Comparison of ENCODE assay signal across 16 mouse cellular contexts in genomic region chr10:39238596-39238995, GRCm38 (mm10).
A peak's percentile ranks its signal among the peaks of the same experiment; 100 is the strongest.
DNase-seq lines count a peak whose midpoint lies in the region; ATAC-seq and TF ChIP-seq lines count a peak whose summit lies in the region.
"Had no signal": no experiment of that assay in that cellular context is flagged by ENCODE, and none has a peak within 500 bp of the region (broad histone marks: within the 10 kb centered on the region; RNA-seq: fewer than 3 reads in every experiment).

No protein-coding gene starts in this region.

- 78% methylated on average over 10 of the region's 10 CpGs for WGBS in heart, embryonic 10.5 days
- WGBS in heart, embryonic 12.5 days: 67% methylated on average over 10 of the region's 10 CpGs
- 24% methylated on average over 10 of the region's 10 CpGs for WGBS in lung, postnatal 0 days

- H3K4me3 ChIP-seq in heart, embryonic 10.5 days: no peak overlapping the region
- H3K4me3 ChIP-seq in heart, embryonic 12.5 days: no peak overlapping the region
- no peak overlapping the region for H3K4me3 ChIP-seq in lung, postnatal 0 days (ENCODE audit: low read depth, low read length)
- H3K4me3 ChIP-seq: embryonic facial prominence, embryonic 13.5 days; forebrain, embryonic 12.5 days; limb, embryonic 13.5 days had no signal

- ATAC-seq in heart, embryonic 12.5 days (ENCODE audit: insufficient number of reproducible peaks, low FRiP score): no peak
- ATAC-seq in lung, postnatal 0 days: peak; percentile 33; the same call in 1 of the 2 replicates
- no peak for ATAC-seq in granulocyte monocyte progenitor cell, adult 5-6 weeks (replicated peaks; ENCODE audit: poor library complexity, severe bottlenecking)

- H3K36me3 ChIP-seq in heart, embryonic 10.5 days: no peaks in the 10 kb centered on the region
- H3K36me3 ChIP-seq in heart, embryonic 12.5 days: no peaks in the 10 kb centered on the region
- H3K36me3 ChIP-seq in lung, postnatal 0 days (ENCODE audit: insufficient read depth, low read length): no peaks in the 10 kb centered on the region
- H3K36me3 ChIP-seq: embryonic facial prominence, embryonic 13.5 days; forebrain, embryonic 12.5 days; G1E; limb, embryonic 13.5 days had no signal

- no peak for TF ChIP-seq CTCF in lung, postnatal 0 days (IDR thresholded peaks at IDR 0.05)

- H3K9me3 ChIP-seq in heart, embryonic 10.5 days: no peaks in the 10 kb centered on the region
- H3K9me3 ChIP-seq in heart, embryonic 12.5 days (replicated peaks): no peaks in the 10 kb centered on the region
- no peaks in the 10 kb centered on the region for H3K9me3 ChIP-seq in lung, postnatal 0 days (ENCODE audit: low read length)
- H3K9me3 ChIP-seq: embryonic facial prominence, embryonic 13.5 days; forebrain, embryonic 12.5 days; G1E; limb, embryonic 13.5 days had no signal

- H3K4me2 ChIP-seq in heart, embryonic 12.5 days: no peak overlapping the region
- H3K4me2 ChIP-seq in lung, postnatal 0 days (replicated peaks; ENCODE audit: low read depth, low read length): no peak overlapping the region
- H3K4me2 ChIP-seq: embryonic facial prominence, embryonic 13.5 days; forebrain, embryonic 12.5 days; limb, embryonic 13.5 days had no signal

- H3K27me3 ChIP-seq in heart, embryonic 10.5 days (ENCODE audit: insufficient read depth, poor library complexity, severe bottlenecking): no peaks in the 10 kb centered on the region
- H3K27me3 ChIP-seq in heart, embryonic 12.5 days (replicated peaks): no peaks in the 10 kb centered on the region
- H3K27me3 ChIP-seq in lung, postnatal 0 days (replicated peaks; ENCODE audit: insufficient read depth, low read length): no peaks in the 10 kb centered on the region
- H3K27me3 ChIP-seq: embryonic facial prominence, embryonic 13.5 days; forebrain, embryonic 12.5 days; limb, embryonic 13.5 days had no signal

- H3K4me1 ChIP-seq in heart, embryonic 10.5 days: peaks cover 10% of the 10 kb centered on the region
- peaks cover 8% of the 10 kb centered on the region; the same call in 1 of the 2 replicates for H3K4me1 ChIP-seq in heart, embryonic 12.5 days (replicated peaks)
- H3K4me1 ChIP-seq in lung, postnatal 0 days (ENCODE audit: insufficient read depth, low read depth, low read length): 0 out of 2 replicates have a peak, but pooled peaks cover 4% of the 10 kb centered on the region

- H3K27ac ChIP-seq in heart, embryonic 10.5 days: no peak overlapping the region
- H3K27ac ChIP-seq in heart, embryonic 12.5 days (ENCODE audit: poor library complexity, severe bottlenecking): no peak overlapping the region
- H3K27ac ChIP-seq in lung, postnatal 0 days (ENCODE audit: low read length): no peak overlapping the region
- H3K27ac ChIP-seq: embryonic facial prominence, embryonic 13.5 days; forebrain, embryonic 12.5 days; limb, embryonic 13.5 days had no signal

- H3K9ac ChIP-seq in heart, embryonic 12.5 days: no peak overlapping the region
- no peak overlapping the region for H3K9ac ChIP-seq in lung, postnatal 0 days (replicated peaks; ENCODE audit: low read depth)
- H3K9ac ChIP-seq: embryonic facial prominence, embryonic 13.5 days; forebrain, embryonic 12.5 days; limb, embryonic 13.5 days had no signal

- no peak for TF ChIP-seq EP300 in lung, postnatal 0 days (IDR thresholded peaks at IDR 0.05)

- DNase-seq in heart, embryonic 10.5 days (ENCODE audit: low spot score): peak; percentile 52
- peak; percentile 24 for DNase-seq in lung, postnatal 0 days (ENCODE audit: low spot score)
- DNase-seq in lung, postnatal 36 days: no peak
- DNase-seq in adrenal gland, postnatal 36 days: peak; percentile 86
- DNase-seq in ovary, postnatal 14 days (ENCODE audit: low spot score): peak; percentile 38
- no peak for DNase-seq in urinary bladder, postnatal 14 days (ENCODE audit: low spot score)
- DNase-seq: B cell, adult 2 months; gastrocnemius, postnatal 14 days; kidney, adult 11 months; thymus, postnatal 14 days had no signal

Comparison
In these comparisons a context has a peak if more than half of its experiments do, and no peak if none do; other contexts are left out.
1. DNase-seq: peak in heart, embryonic 10.5 days (single experiment), lung, postnatal 0 days (single experiment), adrenal gland, postnatal 36 days (2 of 2) and ovary, postnatal 14 days (single experiment); none in lung, postnatal 36 days (single experiment) and urinary bladder, postnatal 14 days (single experiment).